Mouse (Mus musculus) embryonic facial prominence, embryonic 12.5 days (tissue): ENCODE results near the gene Slc37a1. TPM values are rescaled to one million over a fixed set of nuclear protein-coding genes. Genes with fewer than 3 reads are reported as not detected.

Experiments
- ATAC-seq: fragments of 200-750 bp; cut with Nextera tagmentation; 2 replicates; pipeline ENCODE4 v1.8.0; 2017; ENCODE audit not compliant: insufficient number of reproducible peaks, insufficient read depth, low FRiP score, low TSS enrichment
- H3K27ac ChIP-seq: fragments of 300-500 bp; sonication (generic); 2 replicates; pipeline ENCODE4 v1.5.1; 2016; ENCODE audit warnings: mild to moderate bottlenecking
- H3K27me3 ChIP-seq: fragments of 300-500 bp; sonication (generic); 2 replicates; pipeline ENCODE4 v1.6.1; 2016; ENCODE audit warnings: mild to moderate bottlenecking, moderate library complexity
- H3K36me3 ChIP-seq: fragments of 300-500 bp; sonication (generic); 2 replicates; pipeline ENCODE4 v1.6.1; 2016; ENCODE audit warnings: mild to moderate bottlenecking
- H3K4me1 ChIP-seq: fragments of 300-500 bp; sonication (generic); 2 replicates; pipeline ENCODE4 v1.6.1; 2016
- H3K4me2 ChIP-seq: fragments of 300-500 bp; sonication (generic); replicated peaks from 2 replicates; pipeline ENCODE4 v1.6.1; 2016; ENCODE audit warnings: mild to moderate bottlenecking, moderate library complexity
- H3K4me3 ChIP-seq: fragments of 300-500 bp; sonication (generic); 2 replicates; pipeline ENCODE4 v1.5.1; 2016; ENCODE audit warnings: mild to moderate bottlenecking
- H3K9ac ChIP-seq: fragments of 300-500 bp; sonication (generic); 2 replicates; pipeline ENCODE4 v1.6.1; 2016; ENCODE audit warnings: mild to moderate bottlenecking, moderate library complexity
- H3K9me3 ChIP-seq: fragments of 300-500 bp; sonication (generic); 2 replicates; pipeline ENCODE4 v1.6.1; 2016; ENCODE audit warnings: mild to moderate bottlenecking, moderate library complexity
- WGBS: fragments of 180-500 bp; shearing (Covaris S2); methylation state at CpG from one replicate; pipeline ENCODE4 v1.1.7; 2016; 5-methylcytosine and 5-hydroxymethylcytosine counted together
- polyA plus RNA-seq: library from polyadenylated mRNA; unstranded; fragments of >200 nt; fragmentation: Nextera tagmentation; extraction: Ambion mirVana; gene quantifications from 2 replicates; pipeline ENCODE4 v1.2.1, GENCODE M21; 2016

Slc37a1 gene
- polyA plus RNA-seq, 1 experiment from 2014 or later = 3.3 TPM

DNA sequence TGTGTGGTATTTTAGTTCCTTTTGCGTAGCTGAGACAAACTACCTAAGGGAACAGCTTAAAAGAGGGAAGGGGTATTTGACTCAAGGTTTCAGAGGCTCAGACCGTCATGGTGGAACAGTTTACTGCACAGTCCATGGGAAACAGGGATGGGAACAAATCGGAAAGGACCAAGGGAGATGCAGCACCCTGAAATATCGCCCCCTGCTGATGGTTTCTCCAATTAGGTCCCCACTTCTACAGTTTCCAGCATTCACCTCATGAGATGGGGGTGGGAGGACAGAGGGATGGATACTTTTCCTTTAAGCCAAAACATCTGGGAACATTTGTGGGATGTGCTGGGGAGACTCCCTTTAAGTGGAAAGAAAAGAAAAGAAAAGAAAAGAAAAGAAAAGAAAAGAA is 26.8 kb upstream of the Slc37a1 start:
- H3K4me2 ChIP-seq = no peak overlapping the region
- WGBS = 73% methylated on average over 4 of the region's 4 CpGs
- peaks cover 2% of the 10 kb centered on the region; the same call in 1 of the 2 replicates for H3K4me1 ChIP-seq
- no peaks in the 10 kb centered on the region for H3K36me3 ChIP-seq
- H3K4me3 ChIP-seq = no peak overlapping the region
- no peaks in the 10 kb centered on the region for H3K27me3 ChIP-seq
- H3K27ac ChIP-seq = no peak overlapping the region
- H3K9ac ChIP-seq = no peak overlapping the region
- H3K9me3 ChIP-seq = no peaks in the 10 kb centered on the region
- ATAC-seq = no peak

DNA sequence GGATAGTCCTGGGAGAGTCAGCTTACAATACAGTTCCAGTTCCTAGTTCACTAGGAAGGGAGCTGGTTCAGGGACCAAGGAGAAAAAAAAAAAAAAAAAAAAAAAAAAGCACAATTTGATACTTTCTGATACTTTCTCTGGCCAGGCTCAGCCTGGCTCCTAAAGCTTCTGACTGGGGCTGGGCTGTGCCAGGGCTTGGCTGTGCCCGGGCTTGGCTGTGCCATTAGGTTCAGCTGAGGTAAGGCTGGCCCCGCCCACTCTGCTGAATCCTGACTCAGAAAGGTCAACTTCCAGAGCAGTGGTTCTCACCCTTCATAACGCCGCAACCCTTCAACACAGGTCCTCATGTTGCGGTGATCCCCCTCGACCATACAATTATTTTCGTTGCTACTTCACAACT is 26.2 kb upstream of the Slc37a1 start:
- Histone ChIP-seq H3K9me3 (no peaks in the 10 kb centered on the region), H3K4me1 (peaks cover 8% of the 10 kb centered on the region), H3K4me2 (no peak overlapping the region), H3K9ac (no peak overlapping the region), H3K27me3 (no peaks in the 10 kb centered on the region), H3K4me3 (no peak overlapping the region), H3K36me3 (no peaks in the 10 kb centered on the region), H3K27ac (no peak overlapping the region)
- ATAC-seq = no peak
- 75% methylated on average over 7 of the region's 7 CpGs for WGBS

DNA sequence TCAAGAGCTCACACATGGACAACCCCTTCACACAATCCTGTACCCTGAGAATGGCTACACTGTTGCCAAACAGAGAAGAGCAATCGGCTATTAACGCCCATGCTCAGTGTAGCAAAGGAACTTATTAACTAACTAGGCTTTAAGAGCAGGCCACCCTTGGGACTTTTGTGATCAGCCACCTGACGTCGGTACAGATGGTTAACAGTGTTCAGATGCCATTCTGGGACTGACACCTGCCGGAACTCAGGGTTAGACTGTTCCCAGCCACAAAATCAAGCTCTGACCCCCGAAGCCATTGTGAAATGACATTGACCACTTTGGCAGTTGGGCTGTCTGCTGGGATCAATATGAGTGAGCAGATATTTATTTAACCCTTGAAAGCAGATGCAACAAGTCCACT is 25.2 kb upstream of the Slc37a1 start:
- no peak for ATAC-seq
- H3K4me2 ChIP-seq = no peak overlapping the region
- H3K36me3 ChIP-seq = no peaks in the 10 kb centered on the region
- H3K9me3 ChIP-seq = no peaks in the 10 kb centered on the region
- H3K27me3 ChIP-seq = no peaks in the 10 kb centered on the region
- 79% methylated on average over 6 of the region's 6 CpGs for WGBS
- no peak overlapping the region for H3K27ac ChIP-seq
- H3K4me1 ChIP-seq = peaks cover 8% of the 10 kb centered on the region
- H3K9ac ChIP-seq = no peak overlapping the region
- H3K4me3 ChIP-seq = no peak overlapping the region

DNA sequence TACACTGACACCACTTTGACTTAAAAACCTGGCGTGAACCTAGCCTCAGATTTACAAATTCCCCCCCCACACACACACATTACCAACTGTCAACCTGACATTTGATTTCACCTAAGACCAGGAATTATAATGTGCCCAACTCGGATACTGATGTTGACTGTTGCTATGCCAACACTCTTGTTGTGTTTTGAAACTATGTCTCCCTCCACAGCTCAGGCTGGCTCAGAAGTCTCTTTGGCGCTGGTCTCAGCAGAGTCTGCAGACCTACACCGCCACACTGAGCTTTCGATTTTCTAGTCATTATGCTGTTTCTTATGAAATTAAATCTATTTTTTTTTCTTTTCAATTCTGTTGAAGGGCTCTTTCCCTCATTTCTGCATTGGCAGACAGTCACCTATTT is 23.9 kb upstream of the Slc37a1 start:
- Histone ChIP-seq H3K9ac (no peak overlapping the region), H3K4me1 (peaks cover 8% of the 10 kb centered on the region), H3K27ac (no peak overlapping the region), H3K27me3 (no peaks in the 10 kb centered on the region), H3K36me3 (no peaks in the 10 kb centered on the region), H3K9me3 (no peaks in the 10 kb centered on the region), H3K4me3 (no peak overlapping the region), H3K4me2 (no peak overlapping the region)
- WGBS = 66% methylated on average over 5 of the region's 5 CpGs
- no peak for ATAC-seq

DNA sequence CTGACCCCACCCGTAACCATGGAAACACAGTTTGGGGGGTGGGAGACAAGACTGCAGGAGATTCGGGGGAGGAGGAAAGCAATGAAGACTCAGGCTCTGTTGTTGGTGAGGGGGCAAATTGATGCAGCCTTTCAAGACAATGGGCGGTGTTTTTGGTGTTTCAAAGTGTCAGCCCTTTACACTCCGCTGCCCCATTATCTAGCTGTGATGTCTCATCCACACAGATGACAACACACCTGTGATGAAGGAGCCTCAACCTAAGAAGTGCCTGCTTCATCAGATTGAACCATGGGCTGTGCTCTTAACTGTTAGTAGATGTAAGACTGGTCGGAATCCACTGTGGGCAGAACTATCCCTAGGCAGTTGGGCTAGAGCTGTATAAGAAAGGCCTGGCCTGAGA is 22.8 kb upstream of the Slc37a1 start:
- Histone ChIP-seq H3K4me2 (no peak overlapping the region), H3K27ac (no peak overlapping the region), H3K36me3 (no peaks in the 10 kb centered on the region), H3K27me3 (no peaks in the 10 kb centered on the region), H3K9me3 (no peaks in the 10 kb centered on the region), H3K9ac (no peak overlapping the region), H3K4me1 (peaks cover 8% of the 10 kb centered on the region), H3K4me3 (no peak overlapping the region)
- 90% methylated on average over 5 of the region's 5 CpGs for WGBS
- ATAC-seq = no peak

DNA sequence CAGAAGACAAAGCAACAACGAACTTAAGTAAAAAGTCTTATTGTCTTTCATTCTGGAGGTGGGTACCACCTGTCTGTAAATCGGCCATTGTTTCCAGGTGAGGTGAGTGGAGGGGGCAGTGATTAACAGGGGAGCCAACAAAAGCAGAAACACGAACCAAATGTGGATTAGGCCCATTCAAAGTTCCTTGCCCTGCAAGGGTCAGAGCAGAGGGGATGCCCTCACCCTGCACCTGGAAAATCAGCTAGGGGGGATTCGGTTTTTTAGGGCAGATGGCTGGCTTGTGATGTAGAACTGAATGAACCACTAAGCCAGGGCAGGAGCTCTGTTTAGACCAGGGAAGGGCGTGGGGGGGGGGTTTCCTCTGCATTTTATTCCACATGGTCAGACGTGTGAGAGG is 22.2 kb upstream of the Slc37a1 start:
- ATAC-seq = no peak
- Histone ChIP-seq H3K9me3 (no peaks in the 10 kb centered on the region), H3K27ac (no peak overlapping the region), H3K4me3 (no peak overlapping the region), H3K4me2 (no peak overlapping the region), H3K4me1 (peaks cover 8% of the 10 kb centered on the region), H3K9ac (0 out of 2 replicates have a peak overlapping the region, but pooled peaks have one; percentile 0), H3K27me3 (no peaks in the 10 kb centered on the region), H3K36me3 (no peaks in the 10 kb centered on the region)
- WGBS = 45% methylated on average over 6 of the region's 6 CpGs

DNA sequence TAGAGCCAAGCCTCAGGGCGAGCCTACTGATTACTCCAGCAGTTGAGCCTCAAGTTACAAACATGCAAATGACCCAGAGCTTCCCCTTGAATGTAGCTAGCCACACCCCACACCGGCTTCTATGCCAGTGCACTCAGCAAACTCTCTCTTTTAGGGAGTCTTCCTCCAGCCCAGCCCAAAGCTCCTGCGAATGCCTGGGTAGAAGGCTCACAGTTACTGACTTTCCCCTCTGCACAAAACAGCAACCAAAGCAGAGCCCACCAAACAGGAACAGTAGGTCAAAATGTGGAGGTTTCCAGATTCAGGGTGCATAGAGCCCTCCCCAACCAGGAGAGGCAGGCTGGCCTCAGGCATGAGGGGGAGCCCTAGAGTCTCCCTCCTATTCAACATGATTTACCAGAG is 21.4 kb upstream of the Slc37a1 start:
- 2% methylated on average over 3 of the region's 3 CpGs for WGBS
- no peaks in the 10 kb centered on the region for H3K9me3 ChIP-seq

DNA sequence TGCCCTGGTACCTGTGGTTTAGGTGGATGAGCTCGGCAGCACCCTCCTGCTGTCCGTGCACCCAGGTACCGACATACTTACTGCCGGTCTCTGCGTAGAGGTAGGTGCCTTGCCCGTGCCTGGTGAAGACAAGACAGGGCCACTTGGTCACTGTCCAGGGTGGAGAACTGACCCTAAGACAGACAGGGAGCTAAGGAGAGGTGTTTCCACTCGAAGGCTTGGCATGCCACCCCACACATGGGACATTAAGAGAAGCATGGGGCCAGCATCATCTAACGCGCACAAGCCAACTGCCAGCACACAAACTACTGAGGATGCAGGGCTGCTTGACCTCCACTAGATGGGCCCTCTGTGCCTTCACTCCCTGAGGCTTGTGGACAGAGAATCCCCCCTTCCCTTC is 20.8 kb upstream of the Slc37a1 start:
- no peak overlapping the region for H3K9ac ChIP-seq
- ATAC-seq = no peak
- no peaks in the 10 kb centered on the region for H3K36me3 ChIP-seq
- no peak overlapping the region for H3K4me2 ChIP-seq
- H3K27me3 ChIP-seq = no peaks in the 10 kb centered on the region
- peaks cover 8% of the 10 kb centered on the region for H3K4me1 ChIP-seq
- no peak overlapping the region for H3K4me3 ChIP-seq
- H3K9me3 ChIP-seq = no peaks in the 10 kb centered on the region
- WGBS = 92% methylated on average over 9 of the region's 9 CpGs
- no peak overlapping the region for H3K27ac ChIP-seq

More for the DNA sequence above, 21.4 kb upstream of the Slc37a1 start:
- H3K4me3 ChIP-seq = no peak overlapping the region
- no peaks in the 10 kb centered on the region for H3K27me3 ChIP-seq
- H3K27ac ChIP-seq = no peak overlapping the region
- peaks cover 8% of the 10 kb centered on the region for H3K4me1 ChIP-seq
- ATAC-seq = no peak
- H3K36me3 ChIP-seq = no peaks in the 10 kb centered on the region
- H3K4me2 ChIP-seq = no peak overlapping the region
- no peak overlapping the region for H3K9ac ChIP-seq

DNA sequence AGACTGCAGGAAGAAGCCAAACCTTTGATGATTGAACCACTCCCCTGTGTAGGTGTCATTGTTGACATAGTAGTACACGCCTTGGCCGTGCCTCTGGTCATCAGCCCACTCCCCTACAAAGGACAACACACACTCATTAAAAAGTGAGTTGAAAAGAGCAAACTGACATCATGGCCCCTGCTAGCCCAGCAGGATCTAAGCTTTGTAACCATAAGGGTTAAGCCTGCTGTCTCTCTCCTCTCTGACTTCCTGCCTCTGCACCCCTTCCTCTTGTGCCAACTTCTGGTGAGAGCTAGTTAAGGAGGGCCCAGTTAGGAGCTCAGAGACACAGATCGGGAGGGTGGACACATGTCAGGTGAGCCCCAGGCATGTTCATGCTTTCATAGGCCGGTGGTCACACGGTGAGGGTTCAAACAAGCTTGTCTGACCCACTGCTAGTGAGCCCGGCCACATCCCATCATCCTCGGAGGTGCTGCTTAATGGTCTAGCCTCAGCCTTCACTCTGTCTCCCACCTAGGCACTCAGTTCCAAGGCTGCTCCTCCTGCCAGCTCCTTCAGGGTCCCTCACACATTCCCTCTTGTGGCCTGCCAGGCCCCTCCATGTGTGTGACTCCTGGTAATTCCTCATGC is 20.2 kb upstream of the Slc37a1 start:
- 84% methylated on average over 7 of the region's 7 CpGs for WGBS

DNA sequence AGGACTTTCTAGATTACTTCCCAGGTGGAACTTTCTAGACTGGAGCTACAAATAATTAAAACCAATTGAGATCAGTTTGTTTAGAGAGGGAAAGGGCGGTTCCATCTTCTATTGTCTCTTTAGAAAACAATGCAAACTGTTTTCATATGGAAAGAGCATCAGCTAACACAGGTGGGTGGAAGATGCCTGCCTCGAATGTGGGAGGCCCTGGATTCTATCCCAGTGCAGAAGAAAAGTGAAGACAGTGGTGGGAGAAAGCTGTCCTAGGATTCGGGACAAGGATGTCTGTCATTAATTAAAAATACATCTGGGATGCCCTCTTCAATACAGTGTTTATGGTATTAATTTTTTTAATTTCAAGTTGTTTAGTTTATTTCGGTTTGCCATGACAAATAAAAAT is 19.5 kb upstream of the Slc37a1 start:
- 63% methylated on average over 4 of the region's 4 CpGs for WGBS
- Histone ChIP-seq H3K9ac (no peak overlapping the region), H3K4me1 (peaks cover 8% of the 10 kb centered on the region), H3K27me3 (no peaks in the 10 kb centered on the region), H3K4me3 (no peak overlapping the region), H3K9me3 (no peaks in the 10 kb centered on the region), H3K4me2 (no peak overlapping the region), H3K27ac (no peak overlapping the region), H3K36me3 (no peaks in the 10 kb centered on the region)
- no peak for ATAC-seq

More for the DNA sequence above, 20.2 kb upstream of the Slc37a1 start:
- no peaks in the 10 kb centered on the region for H3K36me3 ChIP-seq
- no peaks in the 10 kb centered on the region for H3K9me3 ChIP-seq
- H3K4me1 ChIP-seq = peaks cover 8% of the 10 kb centered on the region
- no peak overlapping the region for H3K4me2 ChIP-seq
- H3K4me3 ChIP-seq = no peak overlapping the region
- ATAC-seq = no peak
- no peak overlapping the region for H3K27ac ChIP-seq
- H3K9ac ChIP-seq = no peak overlapping the region
- no peaks in the 10 kb centered on the region for H3K27me3 ChIP-seq

DNA sequence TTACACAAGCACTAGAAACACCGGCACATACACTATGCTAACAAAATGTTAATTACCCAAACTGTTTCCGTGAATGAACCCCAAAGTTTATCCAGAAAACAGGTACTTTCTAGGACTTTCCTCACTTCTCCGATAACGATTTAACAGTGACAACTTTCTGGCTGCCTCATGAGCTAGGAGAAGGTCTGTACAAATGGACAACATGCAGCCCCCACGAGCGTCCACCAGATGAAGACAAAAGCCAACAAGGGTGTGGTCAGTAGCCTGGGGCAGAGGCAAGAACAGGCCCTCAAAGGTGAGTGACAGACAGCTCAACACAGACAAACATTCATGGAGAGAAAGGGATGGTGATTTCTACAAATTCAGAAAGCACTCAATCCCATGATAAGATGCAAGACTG is 19.0 kb upstream of the Slc37a1 start:
- Histone ChIP-seq H3K9me3 (no peaks in the 10 kb centered on the region), H3K9ac (no peak overlapping the region), H3K4me2 (no peak overlapping the region), H3K36me3 (no peaks in the 10 kb centered on the region), H3K27ac (no peak overlapping the region), H3K27me3 (no peaks in the 10 kb centered on the region), H3K4me1 (peaks cover 8% of the 10 kb centered on the region), H3K4me3 (no peak overlapping the region)
- WGBS = 78% methylated on average over 6 of the region's 6 CpGs
- ATAC-seq = no peak

DNA sequence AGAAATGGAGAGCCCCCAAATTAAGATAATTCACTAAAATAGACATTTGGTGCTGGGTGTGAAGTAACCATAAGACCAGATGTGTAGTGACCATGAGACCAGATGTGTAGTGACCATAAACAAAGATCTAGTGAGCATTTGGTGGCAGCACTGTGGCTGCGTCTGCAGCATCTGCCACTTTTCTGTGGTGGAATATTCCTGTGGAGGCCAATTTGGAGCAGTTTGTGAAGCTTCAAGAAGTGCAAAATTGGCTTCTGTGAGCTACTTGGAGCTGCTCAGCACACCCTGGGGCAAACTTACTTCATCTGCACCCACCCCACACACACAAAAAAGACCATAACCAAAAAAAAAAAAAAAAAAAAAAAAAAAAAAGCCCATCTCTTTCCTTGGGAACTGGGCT is 18.6 kb upstream of the Slc37a1 start:
- 76% methylated on average over 1 of the region's 1 CpGs for WGBS
- Histone ChIP-seq H3K27ac (no peak overlapping the region), H3K27me3 (no peaks in the 10 kb centered on the region), H3K36me3 (no peaks in the 10 kb centered on the region), H3K4me3 (no peak overlapping the region), H3K4me2 (no peak overlapping the region), H3K9me3 (no peaks in the 10 kb centered on the region), H3K4me1 (peaks cover 8% of the 10 kb centered on the region), H3K9ac (no peak overlapping the region)
- no peak for ATAC-seq

DNA sequence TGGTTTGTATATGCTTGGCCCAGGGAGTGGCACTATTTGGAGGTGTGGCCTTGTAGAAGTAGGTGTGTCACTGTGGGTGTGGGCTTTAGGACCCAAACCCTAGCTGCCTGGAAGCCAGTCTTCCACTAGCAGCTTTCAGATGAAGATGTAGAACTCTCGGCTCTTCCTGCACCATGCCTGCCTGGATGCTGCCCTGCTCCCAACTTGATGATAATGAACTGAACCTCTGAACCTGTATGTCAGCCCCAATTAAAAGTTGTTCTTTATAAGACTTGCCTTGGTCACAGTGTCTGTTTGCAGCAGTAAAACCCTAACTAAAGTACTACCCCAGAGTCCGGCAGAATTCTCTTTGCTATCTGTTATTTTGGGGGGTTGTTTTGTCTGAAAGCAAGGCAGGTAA is 16.8 kb upstream of the Slc37a1 start:
- WGBS = 90% methylated on average over 2 of the region's 2 CpGs
- ATAC-seq = no peak
- H3K36me3 ChIP-seq = no peaks in the 10 kb centered on the region
- peaks cover 6% of the 10 kb centered on the region for H3K4me1 ChIP-seq
- H3K9me3 ChIP-seq = no peaks in the 10 kb centered on the region
- H3K9ac ChIP-seq = no peak overlapping the region
- H3K27me3 ChIP-seq = no peaks in the 10 kb centered on the region
- no peak overlapping the region for H3K27ac ChIP-seq
- H3K4me3 ChIP-seq = no peak overlapping the region
- no peak overlapping the region for H3K4me2 ChIP-seq
